Mouse (Mus musculus): ENCODE results near the gene Usp49. TPM values are rescaled to one million over a fixed set of nuclear protein-coding genes. Genes with fewer than 3 reads are reported as not detected.

Usp49 gene
- polyA plus RNA-seq, 1 experiment from 2014 or later = 4.1 TPM

DNA sequence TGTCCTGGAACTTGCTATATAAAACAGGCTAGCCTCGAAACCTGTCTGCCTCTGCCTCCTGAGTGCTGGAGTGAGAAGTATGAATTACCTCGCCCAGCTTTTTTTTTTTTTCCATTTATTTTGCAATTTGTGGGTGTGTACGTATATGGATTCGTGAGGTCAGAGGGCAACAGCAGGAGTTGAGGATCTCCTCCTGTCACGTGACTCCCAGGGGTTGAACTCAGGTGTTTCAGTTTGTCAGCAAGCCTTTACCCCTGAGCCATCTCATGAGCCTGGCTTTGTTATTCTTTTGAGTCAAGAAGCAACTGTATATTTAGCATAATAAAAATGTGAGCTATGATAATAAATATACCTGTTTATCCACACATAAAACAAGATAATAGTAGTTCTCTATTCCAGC is 25.2 kb downstream of the Usp49 start:
- Histone ChIP-seq H3K36me3 (ENCODE audit: insufficient read depth, low read length) (no peaks in the 10 kb centered on the region), H3K27me3 (ENCODE audit: insufficient read depth, low read length) (no peaks in the 10 kb centered on the region), H3K4me2 (ENCODE audit: low read length) (no peak overlapping the region), H3K9me3 (replicated peaks; ENCODE audit: low read length) (no peaks in the 10 kb centered on the region), H3K9ac (ENCODE audit: low read depth, low read length) (no peak overlapping the region), H3K27ac (no peak overlapping the region), H3K4me1 (replicated peaks; ENCODE audit: insufficient read depth, low read length) (no peaks in the 10 kb centered on the region), H3K4me3 (replicated peaks; ENCODE audit: low read depth, low read length) (no peak overlapping the region)
- 83% methylated on average over 5 of the region's 5 CpGs for WGBS
- ATAC-seq (replicated peaks; ENCODE audit: low FRiP score, low read depth) (no peak), DNase-seq (ENCODE audit: low spot score) (no peak)
- no peak for TF ChIP-seq CTCF (IDR thresholded peaks at IDR 0.05; ENCODE audit: low read depth)

DNA sequence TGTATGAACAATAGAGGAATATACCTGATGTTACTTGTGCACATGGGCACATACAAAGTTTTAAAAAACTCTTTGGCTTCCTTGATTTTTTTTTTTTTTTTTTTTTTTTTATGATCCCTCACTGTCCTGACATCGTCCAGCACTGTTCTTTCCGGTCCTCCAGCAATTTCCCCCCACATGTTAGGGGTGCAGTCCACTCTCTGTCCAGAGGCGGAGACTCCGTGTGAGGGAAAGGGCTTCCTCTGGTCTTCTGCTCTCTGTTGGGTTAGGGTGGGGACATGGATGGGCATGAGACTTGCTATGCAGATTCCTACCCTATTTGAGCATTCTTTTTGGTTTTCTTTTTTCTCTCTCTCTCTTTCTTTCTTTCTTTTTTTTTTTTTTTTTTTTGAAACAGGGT is 27.4 kb downstream of the Usp49 start:
- no peak for ATAC-seq (replicated peaks; ENCODE audit: low FRiP score, low read depth)
- DNase-seq (ENCODE audit: low spot score) = no peak
- Histone ChIP-seq H3K9ac (ENCODE audit: low read depth, low read length) (no peak overlapping the region), H3K27ac (no peak overlapping the region), H3K4me1 (replicated peaks; ENCODE audit: insufficient read depth, low read length) (no peaks in the 10 kb centered on the region), H3K4me2 (ENCODE audit: low read length) (no peak overlapping the region), H3K4me3 (replicated peaks; ENCODE audit: low read depth, low read length) (no peak overlapping the region), H3K36me3 (ENCODE audit: insufficient read depth, low read length) (no peaks in the 10 kb centered on the region), H3K27me3 (ENCODE audit: insufficient read depth, low read length) (no peaks in the 10 kb centered on the region), H3K9me3 (replicated peaks; ENCODE audit: low read length) (no peaks in the 10 kb centered on the region)
- TF ChIP-seq CTCF (IDR thresholded peaks at IDR 0.05; ENCODE audit: low read depth) = no peak
- WGBS = 74% methylated on average over 4 of the region's 4 CpGs

DNA sequence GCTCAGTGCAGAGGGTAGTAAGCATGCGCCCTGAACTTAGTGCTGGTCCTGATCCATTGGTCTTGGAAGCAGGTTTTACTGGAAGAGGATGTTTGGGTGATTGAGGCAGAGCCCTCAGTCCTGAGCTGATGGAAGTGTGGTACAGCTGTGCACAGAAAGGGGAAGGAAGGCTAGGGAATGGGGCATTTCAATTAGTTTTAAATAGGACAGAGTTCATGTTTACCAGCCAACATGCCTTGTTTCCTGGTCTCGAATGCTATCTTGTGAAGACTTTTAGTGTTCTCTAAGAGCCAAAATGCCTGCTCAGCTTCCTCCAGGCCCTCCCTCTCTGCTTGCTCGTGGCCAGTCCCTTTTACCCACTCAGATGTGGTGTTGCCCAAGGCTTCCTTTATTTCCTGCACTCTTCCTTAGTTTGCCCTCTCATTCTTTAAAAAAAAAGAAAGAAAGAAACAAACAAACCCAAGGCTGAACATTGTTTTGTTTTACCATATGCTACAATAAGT is 28.3 kb downstream of the Usp49 start:
- Histone ChIP-seq H3K4me2 (ENCODE audit: low read length) (no peak overlapping the region), H3K36me3 (ENCODE audit: insufficient read depth, low read length) (no peaks in the 10 kb centered on the region), H3K9ac (ENCODE audit: low read depth, low read length) (no peak overlapping the region), H3K4me3 (replicated peaks; ENCODE audit: low read depth, low read length) (no peak overlapping the region), H3K9me3 (replicated peaks; ENCODE audit: low read length) (no peaks in the 10 kb centered on the region), H3K4me1 (replicated peaks; ENCODE audit: insufficient read depth, low read length) (no peaks in the 10 kb centered on the region), H3K27ac (no peak overlapping the region), H3K27me3 (ENCODE audit: insufficient read depth, low read length) (no peaks in the 10 kb centered on the region)
- no peak for TF ChIP-seq CTCF (IDR thresholded peaks at IDR 0.05; ENCODE audit: low read depth)
- ATAC-seq (replicated peaks; ENCODE audit: low FRiP score, low read depth) = no peak
- no peak for DNase-seq (ENCODE audit: low spot score)
- WGBS = 78% methylated on average over 3 of the region's 3 CpGs

DNA sequence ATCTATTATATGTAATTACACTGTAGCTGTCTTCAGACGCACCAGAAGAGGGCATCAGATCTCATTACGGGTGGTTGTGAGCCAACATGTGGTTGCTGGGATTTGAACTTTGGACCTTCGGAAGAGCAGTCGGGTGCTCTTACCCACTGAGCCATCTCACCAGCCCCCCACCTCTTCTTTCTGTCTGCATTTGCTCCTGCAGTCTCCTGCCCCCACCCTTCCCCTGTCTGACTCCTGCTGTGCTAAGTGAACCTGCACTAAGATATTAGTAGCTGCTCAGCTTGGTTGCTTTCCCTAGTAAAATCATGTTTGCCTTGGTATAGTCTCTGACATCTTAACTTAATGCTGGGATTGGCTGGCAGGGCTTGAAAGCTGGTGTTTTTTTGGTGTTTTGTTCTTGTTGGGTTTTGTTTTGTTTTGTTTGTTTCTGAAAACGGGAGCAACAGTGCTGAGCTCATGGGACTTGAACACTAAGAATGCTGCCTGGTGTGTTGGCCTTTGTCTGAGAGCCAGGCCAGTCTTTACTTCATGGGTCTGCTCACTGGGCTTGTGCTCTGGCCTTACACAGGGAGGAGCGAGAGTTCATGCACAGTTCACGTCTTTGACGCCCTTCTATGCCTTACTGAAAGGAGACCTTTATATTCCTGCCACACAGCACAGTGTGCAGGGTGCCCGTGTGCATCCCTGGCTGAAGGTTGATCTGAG is 32.7 kb downstream of the Usp49 start:
- DNase-seq (ENCODE audit: low spot score) (no peak), ATAC-seq (replicated peaks; ENCODE audit: low FRiP score, low read depth) (peak; percentile 59; the same call in 1 of the 2 replicates)
- Histone ChIP-seq H3K4me2 (ENCODE audit: low read length) (no peak overlapping the region), H3K4me1 (replicated peaks; ENCODE audit: insufficient read depth, low read length) (no peaks in the 10 kb centered on the region), H3K9me3 (replicated peaks; ENCODE audit: low read length) (no peaks in the 10 kb centered on the region), H3K4me3 (replicated peaks; ENCODE audit: low read depth, low read length) (no peak overlapping the region), H3K9ac (ENCODE audit: low read depth, low read length) (no peak overlapping the region), H3K27ac (no peak overlapping the region), H3K27me3 (ENCODE audit: insufficient read depth, low read length) (no peaks in the 10 kb centered on the region), H3K36me3 (ENCODE audit: insufficient read depth, low read length) (no peaks in the 10 kb centered on the region)
- 70% methylated on average over 9 of the region's 9 CpGs for WGBS
- TF ChIP-seq CTCF (IDR thresholded peaks at IDR 0.05; ENCODE audit: low read depth) = peak; percentile 20; the same call in 1 of the 2 replicates

DNA sequence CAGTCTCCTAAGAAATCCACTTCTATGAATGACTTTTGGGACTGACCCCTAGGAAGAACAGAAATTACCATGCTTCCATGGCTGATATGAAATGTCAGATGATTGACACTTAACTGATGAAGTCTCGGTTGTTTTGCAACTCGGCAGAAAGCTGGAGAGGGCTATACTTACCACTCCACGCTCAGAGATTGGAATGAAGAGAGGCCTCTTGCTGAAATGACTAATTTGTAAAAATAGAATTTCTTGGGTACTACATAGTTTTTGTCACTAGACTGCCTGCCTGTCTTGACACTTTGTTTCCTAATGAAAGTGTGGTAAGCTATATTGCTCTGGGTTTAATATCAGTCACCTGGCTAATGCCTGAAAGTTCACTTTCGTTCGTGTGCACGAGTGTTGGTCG is 34.0 kb downstream of the Usp49 start:
- no peak overlapping the region for H3K4me2 ChIP-seq (ENCODE audit: low read length)
- H3K4me3 ChIP-seq (replicated peaks; ENCODE audit: low read depth, low read length) = no peak overlapping the region
- DNase-seq (ENCODE audit: low spot score) (no peak), ATAC-seq (replicated peaks; ENCODE audit: low FRiP score, low read depth) (no peak)
- H3K9me3 ChIP-seq (replicated peaks; ENCODE audit: low read length) = no peaks in the 10 kb centered on the region
- no peak overlapping the region for H3K9ac ChIP-seq (ENCODE audit: low read depth, low read length)
- H3K27me3 ChIP-seq (ENCODE audit: insufficient read depth, low read length) = no peaks in the 10 kb centered on the region
- no peaks in the 10 kb centered on the region for H3K4me1 ChIP-seq (replicated peaks; ENCODE audit: insufficient read depth, low read length)
- H3K36me3 ChIP-seq (ENCODE audit: insufficient read depth, low read length) = no peaks in the 10 kb centered on the region
- TF ChIP-seq CTCF (IDR thresholded peaks at IDR 0.05; ENCODE audit: low read depth) = no peak
- H3K27ac ChIP-seq = no peak overlapping the region
- WGBS = 71% methylated on average over 7 of the region's 7 CpGs

DNA sequence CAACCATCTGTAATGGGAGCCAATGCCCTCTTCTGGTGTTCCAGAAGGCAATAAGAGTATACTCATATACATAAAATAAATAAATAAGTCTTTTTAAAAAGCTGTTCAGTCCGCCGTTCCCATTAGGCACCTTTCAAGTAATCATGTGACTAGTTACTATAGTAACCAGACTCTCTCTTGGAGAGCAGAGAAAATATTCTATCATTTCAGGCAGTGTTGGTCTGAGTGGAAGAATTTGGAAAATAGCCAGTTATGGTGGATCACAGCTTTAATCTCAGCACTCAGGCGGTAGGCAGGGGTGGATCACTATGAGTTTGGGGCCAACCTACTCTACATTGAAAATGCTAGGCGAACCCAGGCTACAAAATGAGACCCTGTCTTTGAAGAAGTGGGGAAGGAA is 38.7 kb downstream of the Usp49 start:
- Histone ChIP-seq H3K9me3 (replicated peaks; ENCODE audit: low read length) (no peaks in the 10 kb centered on the region), H3K4me1 (replicated peaks; ENCODE audit: insufficient read depth, low read length) (0 out of 2 replicates have a peak, but pooled peaks cover 9% of the 10 kb centered on the region), H3K27ac (no peak overlapping the region), H3K27me3 (ENCODE audit: insufficient read depth, low read length) (no peaks in the 10 kb centered on the region), H3K36me3 (ENCODE audit: insufficient read depth, low read length) (no peaks in the 10 kb centered on the region), H3K4me2 (ENCODE audit: low read length) (no peak overlapping the region), H3K9ac (ENCODE audit: low read depth, low read length) (no peak overlapping the region), H3K4me3 (replicated peaks; ENCODE audit: low read depth, low read length) (no peak overlapping the region)
- WGBS = 80% methylated on average over 4 of the region's 4 CpGs
- no peak for TF ChIP-seq CTCF (IDR thresholded peaks at IDR 0.05; ENCODE audit: low read depth)
- no peak for DNase-seq (ENCODE audit: low spot score)
- ATAC-seq (replicated peaks; ENCODE audit: low FRiP score, low read depth) = no peak

Measured in kidney, postnatal 0 days (tissue).